Mouse (Mus musculus): ENCODE results near the gene Rab6a. TPM values are rescaled to one million over a fixed set of nuclear protein-coding genes. Genes with fewer than 3 reads are reported as not detected.

Gene Rab6a
- polyA plus RNA-seq, 1 experiment from 2014 or later = 119 TPM

GRCm38 (mm10) chr7:100663729-100664304 lies 56.6 kb downstream of the Rab6a start:
- Histone ChIP-seq H3K4me1 (ENCODE audit: control insufficient read depth in 2 of 2, insufficient read depth in 2 of 2, low read length in 2 of 2) (peaks cover 5 to 6% of the 10 kb centered on the region in 2 experiments; a peak in 2 of 4 replicates), H3K36me3 (ENCODE audit: control insufficient read depth, insufficient read depth, low read length) (no peaks in the 10 kb centered on the region), H3K9ac (ENCODE audit: low read length) (no peak overlapping the region; the same call in 1 of the 2 replicates), H3K4me3 (ENCODE audit: control insufficient read depth in 1 of 2, insufficient read depth in 1 of 2, low read depth in 1 of 2, low read length in 2 of 2) (no peak overlapping the region), H3K27me3 (ENCODE audit: control insufficient read depth, insufficient read depth, low read length) (no peaks in the 10 kb centered on the region), H3K4me2 (ENCODE audit: low read length) (peak overlapping the region; percentile 55), H3K9me3 (ENCODE audit: control insufficient read depth, low read length) (no peaks in the 10 kb centered on the region), H3K27ac (replicated peaks in 1 of 2; ENCODE audit: control insufficient read depth in 1 of 2, insufficient read depth in 1 of 2, low read depth in 2 of 2, low read length in 2 of 2) (no peak overlapping the region)
- ATAC-seq (ENCODE audit: insufficient number of reproducible peaks, insufficient read depth, low FRiP score, low read depth) = no peak
- 39% methylated on average over 11 of the region's 11 CpGs for WGBS

GRCm38 (mm10) chr7:100670646-100671045 lies 63.4 kb downstream of the Rab6a start:
- 80% methylated on average over 5 of the region's 5 CpGs for WGBS
- Histone ChIP-seq H3K9ac (ENCODE audit: low read length) (no peak overlapping the region), H3K36me3 (ENCODE audit: control insufficient read depth, insufficient read depth, low read length) (no peaks in the 10 kb centered on the region), H3K4me3 (ENCODE audit: control insufficient read depth in 1 of 2, insufficient read depth in 1 of 2, low read depth in 1 of 2, low read length in 2 of 2) (no peak overlapping the region), H3K9me3 (ENCODE audit: control insufficient read depth, low read length) (no peaks in the 10 kb centered on the region), H3K27ac (replicated peaks in 1 of 2; ENCODE audit: control insufficient read depth in 1 of 2, insufficient read depth in 1 of 2, low read depth in 2 of 2, low read length in 2 of 2) (no peak overlapping the region), H3K4me2 (ENCODE audit: low read length) (no peak overlapping the region), H3K27me3 (ENCODE audit: control insufficient read depth, insufficient read depth, low read length) (no peaks in the 10 kb centered on the region), H3K4me1 (ENCODE audit: control insufficient read depth in 2 of 2, insufficient read depth in 2 of 2, low read length in 2 of 2) (no peaks in the 10 kb centered on the region; a peak in 1 of 4 replicates)
- ATAC-seq (ENCODE audit: insufficient number of reproducible peaks, insufficient read depth, low FRiP score, low read depth) = no peak

GRCm38 (mm10) chr7:100673452-100673851 lies 66.2 kb downstream of the Rab6a start:
- H3K27ac ChIP-seq (replicated peaks in 1 of 2; ENCODE audit: control insufficient read depth in 1 of 2, insufficient read depth in 1 of 2, low read depth in 2 of 2, low read length in 2 of 2) = no peak overlapping the region

GRCm38 (mm10) chr7:100674941-100675340 lies 67.7 kb downstream of the Rab6a start:
- 40% methylated on average over 2 of the region's 2 CpGs for WGBS
- H3K4me3 ChIP-seq (ENCODE audit: control insufficient read depth in 1 of 2, insufficient read depth in 1 of 2, low read depth in 1 of 2, low read length in 2 of 2) = no peak overlapping the region
- H3K9me3 ChIP-seq (ENCODE audit: control insufficient read depth, low read length) = no peaks in the 10 kb centered on the region
- H3K27ac ChIP-seq (replicated peaks in 1 of 2; ENCODE audit: control insufficient read depth in 1 of 2, insufficient read depth in 1 of 2, low read depth in 2 of 2, low read length in 2 of 2) = no peak overlapping the region
- no peaks in the 10 kb centered on the region; a peak in 1 of 4 replicates for H3K4me1 ChIP-seq (ENCODE audit: control insufficient read depth in 2 of 2, insufficient read depth in 2 of 2, low read length in 2 of 2)
- no peaks in the 10 kb centered on the region for H3K27me3 ChIP-seq (ENCODE audit: control insufficient read depth, insufficient read depth, low read length)
- H3K9ac ChIP-seq (ENCODE audit: low read length) = no peak overlapping the region
- H3K4me2 ChIP-seq (ENCODE audit: low read length) = no peak overlapping the region
- no peaks in the 10 kb centered on the region for H3K36me3 ChIP-seq (ENCODE audit: control insufficient read depth, insufficient read depth, low read length)
- ATAC-seq (ENCODE audit: insufficient number of reproducible peaks, insufficient read depth, low FRiP score, low read depth) = no peak

More at GRCm38 (mm10) chr7:100673452-100673851, 66.2 kb downstream of the Rab6a start:
- H3K4me1 ChIP-seq (ENCODE audit: control insufficient read depth in 2 of 2, insufficient read depth in 2 of 2, low read length in 2 of 2) = no peaks in the 10 kb centered on the region; a peak in 1 of 4 replicates
- ATAC-seq (ENCODE audit: insufficient number of reproducible peaks, insufficient read depth, low FRiP score, low read depth) = no peak
- H3K27me3 ChIP-seq (ENCODE audit: control insufficient read depth, insufficient read depth, low read length) = no peaks in the 10 kb centered on the region
- no peak overlapping the region for H3K9ac ChIP-seq (ENCODE audit: low read length)
- H3K36me3 ChIP-seq (ENCODE audit: control insufficient read depth, insufficient read depth, low read length) = no peaks in the 10 kb centered on the region
- H3K9me3 ChIP-seq (ENCODE audit: control insufficient read depth, low read length) = no peaks in the 10 kb centered on the region
- no peak overlapping the region for H3K4me3 ChIP-seq (ENCODE audit: control insufficient read depth in 1 of 2, insufficient read depth in 1 of 2, low read depth in 1 of 2, low read length in 2 of 2)
- H3K4me2 ChIP-seq (ENCODE audit: low read length) = no peak overlapping the region
- 68% methylated on average over 7 of the region's 7 CpGs for WGBS

GRCm38 (mm10) chr7:100678052-100678451 lies 70.8 kb downstream of the Rab6a start:
- Histone ChIP-seq H3K27me3 (ENCODE audit: control insufficient read depth, insufficient read depth, low read length) (no peaks in the 10 kb centered on the region), H3K4me2 (ENCODE audit: low read length) (no peak overlapping the region), H3K9me3 (ENCODE audit: control insufficient read depth, low read length) (no peaks in the 10 kb centered on the region), H3K9ac (ENCODE audit: low read length) (no peak overlapping the region), H3K27ac (replicated peaks in 1 of 2; ENCODE audit: control insufficient read depth in 1 of 2, insufficient read depth in 1 of 2, low read depth in 2 of 2, low read length in 2 of 2) (no peak overlapping the region), H3K4me3 (ENCODE audit: control insufficient read depth in 1 of 2, insufficient read depth in 1 of 2, low read depth in 1 of 2, low read length in 2 of 2) (no peak overlapping the region), H3K36me3 (ENCODE audit: control insufficient read depth, insufficient read depth, low read length) (no peaks in the 10 kb centered on the region), H3K4me1 (ENCODE audit: control insufficient read depth in 2 of 2, insufficient read depth in 2 of 2, low read length in 2 of 2) (no peaks in the 10 kb centered on the region; a peak in 1 of 4 replicates)
- 73% methylated on average over 5 of the region's 5 CpGs for WGBS
- no peak for ATAC-seq (ENCODE audit: insufficient number of reproducible peaks, insufficient read depth, low FRiP score, low read depth)

GRCm38 (mm10) chr7:100678948-100679880 lies 72.0 kb downstream of the Rab6a start:
- H3K4me3 ChIP-seq (ENCODE audit: control insufficient read depth in 1 of 2, insufficient read depth in 1 of 2, low read depth in 1 of 2, low read length in 2 of 2) = no peak overlapping the region
- H3K4me2 ChIP-seq (ENCODE audit: low read length) = no peak overlapping the region
- 61% methylated on average over 15 of the region's 15 CpGs for WGBS

GRCm38 (mm10) chr7:100681132-100681531 lies 73.9 kb downstream of the Rab6a start:
- WGBS = 54% methylated on average over 5 of the region's 5 CpGs
- Histone ChIP-seq H3K36me3 (ENCODE audit: control insufficient read depth, insufficient read depth, low read length) (no peaks in the 10 kb centered on the region), H3K27me3 (ENCODE audit: control insufficient read depth, insufficient read depth, low read length) (no peaks in the 10 kb centered on the region), H3K4me2 (ENCODE audit: low read length) (no peak overlapping the region), H3K4me1 (ENCODE audit: control insufficient read depth in 2 of 2, insufficient read depth in 2 of 2, low read length in 2 of 2) (no peaks in the 10 kb centered on the region), H3K27ac (replicated peaks in 1 of 2; ENCODE audit: control insufficient read depth in 1 of 2, insufficient read depth in 1 of 2, low read depth in 2 of 2, low read length in 2 of 2) (no peak overlapping the region), H3K9ac (ENCODE audit: low read length) (no peak overlapping the region), H3K4me3 (ENCODE audit: control insufficient read depth in 1 of 2, insufficient read depth in 1 of 2, low read depth in 1 of 2, low read length in 2 of 2) (no peak overlapping the region), H3K9me3 (ENCODE audit: control insufficient read depth, low read length) (no peaks in the 10 kb centered on the region)
- ATAC-seq (ENCODE audit: insufficient number of reproducible peaks, insufficient read depth, low FRiP score, low read depth) = no peak

More at GRCm38 (mm10) chr7:100678948-100679880, 72.0 kb downstream of the Rab6a start:
- Histone ChIP-seq H3K27ac (replicated peaks in 1 of 2; ENCODE audit: control insufficient read depth in 1 of 2, insufficient read depth in 1 of 2, low read depth in 2 of 2, low read length in 2 of 2) (no peak overlapping the region), H3K9me3 (ENCODE audit: control insufficient read depth, low read length) (no peaks in the 10 kb centered on the region), H3K4me1 (ENCODE audit: control insufficient read depth in 2 of 2, insufficient read depth in 2 of 2, low read length in 2 of 2) (no peaks in the 10 kb centered on the region; a peak in 1 of 4 replicates), H3K9ac (ENCODE audit: low read length) (no peak overlapping the region), H3K27me3 (ENCODE audit: control insufficient read depth, insufficient read depth, low read length) (no peaks in the 10 kb centered on the region), H3K36me3 (ENCODE audit: control insufficient read depth, insufficient read depth, low read length) (no peaks in the 10 kb centered on the region)
- no peak for ATAC-seq (ENCODE audit: insufficient number of reproducible peaks, insufficient read depth, low FRiP score, low read depth)
